Mouse (Mus musculus) retina, postnatal 1 day (tissue): ENCODE measurements around the gene Pex16.
A peak's percentile ranks its signal among the peaks of the same experiment; 100 is the strongest.

ENCODE experiments used
- DNase-seq: peaks from one replicate; pipeline ENCODE4 v3.0.0-alpha.2; 2012

Gene Pex16

GRCm38 (mm10) chr2:92423702-92424461 is 49.4 kb downstream of the Pex16 start:
- peak; percentile 95 for DNase-seq

GRCm38 (mm10) chr2:92424462-92425308 is 50.2 kb downstream of the Pex16 start:
- peak; percentile 90 for DNase-seq

- DNase-seq = no peak
Observed at GRCm38 (mm10) chr2:92425366-92425765, 50.9 kb downstream of the Pex16 start.

- no peak for DNase-seq
Observed at GRCm38 (mm10) chr2:92426426-92426825, 52.0 kb downstream of the Pex16 start.

GRCm38 (mm10) chr2:92427882-92428281 is 53.4 kb downstream of the Pex16 start:
- DNase-seq = peak; percentile 90

GRCm38 (mm10) chr2:92430089-92430488 is 55.6 kb downstream of the Pex16 start:
- no peak for DNase-seq
